Mouse (Mus musculus): ENCODE results near the gene Slc22a14.
A peak's percentile ranks its signal among the peaks of the same experiment; 100 is the strongest.
"Not testable (repeated sequence)": the region's sequence is repeated elsewhere in the genome, so short reads cannot be mapped to it uniquely, and the experiment has no call there.

Gene Slc22a14

DNA sequence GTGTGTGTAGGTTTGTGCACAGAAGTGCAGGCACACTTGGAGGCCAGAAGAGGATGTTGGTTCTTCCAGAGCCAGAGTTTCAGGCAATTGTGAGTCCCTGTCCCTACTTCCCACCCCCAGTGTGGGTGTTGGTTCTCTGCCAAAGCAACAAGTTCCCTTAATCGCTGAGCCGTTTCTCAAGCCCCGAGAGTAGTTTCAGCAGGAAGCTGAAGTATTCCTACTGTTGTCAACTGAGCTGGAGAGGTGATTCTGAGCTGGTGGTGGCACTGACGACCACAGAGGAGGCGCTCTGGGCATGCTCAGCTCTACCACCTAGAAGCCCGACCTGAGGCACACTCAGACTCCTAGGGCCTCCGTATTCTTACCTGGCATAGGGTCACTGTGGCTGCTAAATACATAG lies at the start of gene Slc22a14:
Slc22a14 (minus strand) TSS at position 270 of the 400 bp plus-strand sequence.
- no peak for DNase-seq

- no peak for DNase-seq
Observed at GRCm38 (mm10) chr9:119409864-119410263, 44.5 kb upstream of the Slc22a14 start.

DNA sequence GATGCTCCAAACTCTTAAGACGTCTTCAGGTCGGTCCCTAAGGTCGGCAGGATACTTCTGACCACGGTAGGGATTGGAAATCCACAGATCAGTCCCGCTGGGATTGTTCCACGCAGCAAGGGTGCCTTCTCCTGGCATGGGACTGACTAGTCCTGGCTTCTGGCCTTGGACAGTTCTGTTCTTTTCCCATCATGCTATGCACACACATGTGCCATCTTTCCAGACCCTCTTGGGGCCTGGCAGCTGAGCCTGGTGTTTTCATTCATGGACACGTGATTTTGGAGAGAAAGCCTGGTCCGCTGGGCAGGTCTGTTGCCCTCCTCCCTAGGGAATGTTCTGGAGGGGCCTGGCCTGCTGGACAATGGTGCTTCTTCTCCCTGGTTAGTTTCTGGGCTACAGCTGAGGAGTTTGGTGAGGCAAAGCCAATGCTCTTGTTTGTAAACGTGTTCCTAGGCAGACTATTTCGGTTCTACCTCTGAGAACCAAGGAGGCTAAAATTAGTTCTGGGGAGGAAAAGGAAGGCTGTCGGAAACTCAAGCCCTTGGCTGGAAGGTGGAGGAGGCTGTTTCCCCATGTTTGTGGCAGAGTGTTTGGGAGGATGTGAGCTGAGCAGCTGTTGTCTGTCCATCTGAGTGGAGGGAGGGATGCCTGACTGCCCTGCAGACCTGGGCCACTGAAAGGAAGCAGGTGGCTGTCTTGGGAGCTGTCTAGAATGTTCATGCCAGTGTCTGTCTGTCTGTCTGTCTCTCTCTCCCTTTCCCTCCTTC lies 43.7 kb upstream of the Slc22a14 start:
- DNase-seq = peak in 1 of 2 experiments; percentile 45

- DNase-seq = no peak
Observed at GRCm38 (mm10) chr9:119407884-119408283, 42.5 kb upstream of the Slc22a14 start.

- DNase-seq = no peak
Observed at GRCm38 (mm10) chr9:119404090-119404489, 38.7 kb upstream of the Slc22a14 start.

- DNase-seq = peak; percentile 69 to 72
Observed at GRCm38 (mm10) chr9:119403236-119403641, 37.9 kb upstream of the Slc22a14 start.

- DNase-seq = peak; percentile 73 to 77
Observed at GRCm38 (mm10) chr9:119402253-119403235, 37.2 kb upstream of the Slc22a14 start.

- peak; percentile 98 to 99 for DNase-seq
Observed at GRCm38 (mm10) chr9:119401801-119402214, 36.5 kb upstream of the Slc22a14 start, which contains the start of gene Acvr2b. Acvr2b (plus strand) TSS chr9:119402118.

GRCm38 (mm10) chr9:119401351-119401750 lies 36.0 kb upstream of the Slc22a14 start:
- no peak for DNase-seq

GRCm38 (mm10) chr9:119394808-119395207 lies 29.5 kb upstream of the Slc22a14 start:
- no peak for DNase-seq

DNA sequence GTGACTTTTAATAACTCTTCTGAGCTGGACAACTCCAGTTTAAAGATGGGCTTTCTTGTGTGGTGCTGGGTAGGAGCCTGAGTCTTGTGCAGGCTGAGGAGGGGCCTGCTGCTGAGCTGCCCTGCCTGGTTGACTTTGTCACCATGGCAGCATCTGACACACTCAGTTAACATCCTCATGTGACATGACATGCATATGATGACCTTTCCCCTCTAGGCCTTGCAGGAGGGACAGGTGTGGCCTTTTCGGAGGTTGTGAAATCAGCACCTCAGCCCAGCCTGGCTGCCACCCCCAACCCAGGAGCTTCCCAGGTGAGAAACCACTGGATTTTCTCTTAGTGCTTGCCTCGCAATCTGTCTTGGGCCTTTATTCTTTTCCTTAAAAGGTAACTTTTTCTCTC lies 24.9 kb upstream of the Slc22a14 start:
- no peak for DNase-seq

GRCm38 (mm10) chr9:119388956-119389355 lies 23.6 kb upstream of the Slc22a14 start:
- DNase-seq = no peak

- no peak for DNase-seq
Observed at GRCm38 (mm10) chr9:119382603-119383002, 17.2 kb upstream of the Slc22a14 start.

DNA sequence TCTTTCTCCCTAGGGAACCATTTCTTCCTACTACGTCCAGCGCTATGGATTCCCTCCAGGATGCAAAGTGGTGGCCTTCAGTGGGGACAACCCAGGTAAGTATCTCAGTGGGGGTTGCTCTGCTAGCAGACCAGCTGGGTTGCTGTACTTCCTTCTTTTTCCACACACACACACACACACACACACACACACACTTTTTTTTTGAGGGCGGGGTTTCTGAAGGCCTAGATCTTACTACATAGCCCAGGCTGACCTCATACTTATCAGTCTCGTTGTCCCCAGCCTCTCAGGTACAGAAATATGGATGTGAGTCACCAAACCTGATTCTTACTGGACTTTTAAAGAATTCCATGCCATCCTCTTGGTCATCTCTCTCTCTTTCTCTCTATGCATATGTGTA lies 12.9 kb upstream of the Slc22a14 start:
- DNase-seq = no peak

- DNase-seq = no peak
Observed at GRCm38 (mm10) chr9:119375556-119375955, 10.2 kb upstream of the Slc22a14 start.

- DNase-seq = no peak
Observed at GRCm38 (mm10) chr9:119375008-119375407, 9.7 kb upstream of the Slc22a14 start.

GRCm38 (mm10) chr9:119371251-119371650 lies 5.9 kb upstream of the Slc22a14 start:
- DNase-seq = no peak

DNA sequence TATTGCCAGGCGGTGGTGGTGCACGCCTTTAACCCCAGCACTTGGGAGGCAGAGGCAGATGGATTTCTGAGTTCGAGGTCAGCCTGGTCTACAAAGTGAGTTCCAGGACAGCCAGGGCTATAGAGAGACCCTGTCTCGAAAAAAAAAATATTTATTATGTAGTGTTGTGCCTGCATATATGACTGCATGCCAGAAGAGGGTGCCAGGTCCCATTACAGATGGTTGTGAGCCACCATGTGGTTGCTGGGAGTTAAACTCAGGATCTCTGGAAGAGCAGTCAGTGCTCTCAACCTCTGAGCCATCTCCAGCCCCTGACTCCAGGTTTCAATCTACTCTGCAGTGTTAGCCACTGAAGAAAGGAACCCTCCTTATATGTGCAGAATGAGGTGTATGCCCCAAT lies 5.4 kb upstream of the Slc22a14 start:
- DNase-seq = not testable (repeated sequence)

DNA sequence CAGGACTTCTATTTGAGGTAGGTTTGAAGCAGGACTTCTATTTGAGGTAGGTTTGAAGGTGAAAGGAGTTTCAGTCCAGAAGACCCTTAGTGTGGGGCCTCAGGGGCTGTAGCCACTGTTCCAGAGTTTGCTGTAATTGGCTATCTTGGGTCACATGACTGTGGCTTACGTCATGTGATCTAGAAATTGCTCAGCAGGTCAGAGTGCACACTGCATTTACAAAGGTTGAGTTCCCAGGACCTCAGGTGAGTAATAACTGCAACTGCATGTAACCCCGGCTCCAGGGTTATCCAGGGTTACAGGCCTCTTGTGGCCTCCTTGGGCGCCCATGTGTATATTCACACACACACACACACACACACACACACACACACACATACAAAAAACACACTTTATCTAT lies 3.0 kb upstream of the Slc22a14 start:
- no peak for DNase-seq

- no peak for DNase-seq
Observed at GRCm38 (mm10) chr9:119363229-119363628, 2.1 kb downstream of the Slc22a14 start.

- no peak for DNase-seq
Observed at GRCm38 (mm10) chr9:119361416-119361815, 3.9 kb downstream of the Slc22a14 start.

DNA sequence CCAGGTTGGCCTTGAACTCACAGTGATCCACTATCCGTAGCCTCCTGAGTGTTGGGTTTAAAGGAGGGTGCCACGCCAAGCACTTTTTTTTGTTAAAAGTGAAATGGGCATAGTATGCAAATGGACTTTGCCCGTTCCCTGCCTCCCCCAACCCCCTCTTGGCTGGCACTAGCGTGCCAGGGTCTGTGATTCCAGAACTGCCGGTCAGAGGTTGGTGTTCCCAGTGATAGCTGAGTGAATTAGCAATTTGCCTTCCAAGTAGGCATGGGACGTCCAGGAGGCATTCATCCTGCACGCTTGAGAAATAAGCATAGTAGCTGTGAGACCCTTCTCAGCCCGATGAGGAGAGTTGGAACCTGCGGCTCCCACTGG lies 7.3 kb downstream of the Slc22a14 start:
- peak in 1 of 2 experiments; percentile 29 for DNase-seq

DNA sequence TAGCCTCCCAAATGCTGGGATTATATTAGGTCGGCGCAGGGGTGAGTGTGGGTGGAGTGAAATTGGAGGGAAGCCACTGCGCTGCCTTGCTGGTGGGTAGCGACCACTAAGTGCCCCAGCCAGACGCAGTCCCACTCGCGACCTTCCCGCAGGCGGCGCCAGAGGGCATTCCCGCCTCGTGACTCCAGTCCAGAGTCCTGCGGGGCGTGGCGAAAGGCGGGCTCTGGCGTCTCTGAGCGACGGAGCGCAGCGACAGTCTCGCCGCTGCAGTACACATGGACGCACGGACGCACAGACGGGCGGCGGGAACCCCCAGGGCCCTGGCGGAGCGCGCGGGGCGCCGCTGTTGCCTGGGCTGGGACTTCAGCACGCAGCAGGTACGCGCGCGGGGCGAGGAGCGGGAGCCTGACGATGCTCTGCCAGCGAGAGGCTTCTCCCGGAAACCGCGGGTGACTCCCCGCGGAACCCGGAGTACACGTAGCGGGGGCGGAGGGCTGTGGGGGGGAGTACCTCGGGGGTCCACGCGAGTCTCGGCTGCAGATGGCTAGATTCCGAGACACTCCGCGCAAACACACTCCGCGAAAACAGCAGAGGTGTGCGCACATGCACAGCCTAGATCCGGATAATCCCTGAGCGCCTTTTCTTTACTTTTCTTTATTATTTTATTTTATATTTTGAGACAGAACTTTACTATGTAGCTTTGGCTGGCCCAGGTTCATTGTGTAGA lies 7.9 kb downstream of the Slc22a14 start, which contains the start of gene Xylb:
Xylb (plus strand) TSS at position 51 of the 727 bp plus-strand sequence.
- peak; percentile 97 to 98 for DNase-seq

All from cerebellum, postnatal 10 days (tissue).